Mouse (Mus musculus): ENCODE data around the gene Swap70.
A peak's percentile ranks its signal among the peaks of the same experiment; 100 is the strongest.

Swap70 gene

GRCm38 (mm10) chr7:110237837-110238451 is 16.4 kb downstream of the Swap70 start:
- DNase-seq (ENCODE audit: low read depth), result no peak

- DNase-seq (ENCODE audit: low read depth), result no peak
These were observed 18.1 kb downstream of the Swap70 start for GRCm38 (mm10) chr7:110239590-110239989.

- no peak for DNase-seq (ENCODE audit: low read depth)
These were observed 20.2 kb downstream of the Swap70 start for GRCm38 (mm10) chr7:110241472-110242289.

GRCm38 (mm10) chr7:110242290-110242581 is 20.7 kb downstream of the Swap70 start:
- no peak for DNase-seq (ENCODE audit: low read depth)

GRCm38 (mm10) chr7:110245128-110245527 is 23.6 kb downstream of the Swap70 start:
- DNase-seq (ENCODE audit: low read depth), result no peak

- no peak for DNase-seq (ENCODE audit: low read depth)
These were observed 25.0 kb downstream of the Swap70 start for GRCm38 (mm10) chr7:110246526-110246925.

GRCm38 (mm10) chr7:110247801-110248200 is 26.3 kb downstream of the Swap70 start:
- no peak for DNase-seq (ENCODE audit: low read depth)

- no peak for DNase-seq (ENCODE audit: low read depth)
These were observed 27.2 kb downstream of the Swap70 start for GRCm38 (mm10) chr7:110248677-110249076.

- DNase-seq (ENCODE audit: low read depth), result no peak
These were observed 32.4 kb downstream of the Swap70 start for GRCm38 (mm10) chr7:110253861-110254260.

GRCm38 (mm10) chr7:110254395-110254794 is 32.9 kb downstream of the Swap70 start:
- no peak for DNase-seq (ENCODE audit: low read depth)

- peak; percentile 78 for DNase-seq (ENCODE audit: low read depth)
These were observed 35.5 kb downstream of the Swap70 start for GRCm38 (mm10) chr7:110257059-110257458.

- no peak for DNase-seq (ENCODE audit: low read depth)
These were observed 36.9 kb downstream of the Swap70 start for GRCm38 (mm10) chr7:110258196-110258950.

GRCm38 (mm10) chr7:110259966-110260711 is 38.6 kb downstream of the Swap70 start:
- peak; percentile 89 for DNase-seq (ENCODE audit: low read depth)

- DNase-seq (ENCODE audit: low read depth), result no peak
These were observed 40.3 kb downstream of the Swap70 start for GRCm38 (mm10) chr7:110261807-110262206.

- no peak for DNase-seq (ENCODE audit: low read depth)
These were observed 41.1 kb downstream of the Swap70 start for GRCm38 (mm10) chr7:110262661-110263060.

GRCm38 (mm10) chr7:110263474-110263873 is 42.0 kb downstream of the Swap70 start:
- no peak for DNase-seq (ENCODE audit: low read depth)

GRCm38 (mm10) chr7:110265796-110266195 is 44.3 kb downstream of the Swap70 start:
- DNase-seq (ENCODE audit: low read depth), result peak; percentile 91

GRCm38 (mm10) chr7:110267014-110267413 is 45.5 kb downstream of the Swap70 start:
- no peak for DNase-seq (ENCODE audit: low read depth)

- peak; percentile 43 for DNase-seq (ENCODE audit: low read depth)
These were observed 46.5 kb downstream of the Swap70 start for GRCm38 (mm10) chr7:110267994-110268393.

GRCm38 (mm10) chr7:110268511-110268910 is 47.0 kb downstream of the Swap70 start:
- no peak for DNase-seq (ENCODE audit: low read depth)

- no peak for DNase-seq (ENCODE audit: low read depth)
These were observed 48.3 kb downstream of the Swap70 start for GRCm38 (mm10) chr7:110269777-110270176.

GRCm38 (mm10) chr7:110270455-110270854 is 48.9 kb downstream of the Swap70 start:
- DNase-seq (ENCODE audit: low read depth), result peak; percentile 98
